Mouse (Mus musculus) heart, embryonic 10.5 days (tissue): ENCODE results near the gene Safb. TPM values are rescaled to one million over a fixed set of nuclear protein-coding genes. Genes with fewer than 3 reads are reported as not detected.

Experiments
- DNase-seq: peaks from one replicate; pipeline ENCODE4 v3.0.0-alpha.2; 2017; ENCODE audit warnings: low spot score
- H3K27ac ChIP-seq: fragments of 300-500 bp; sonication (generic); 2 replicates; pipeline ENCODE4 v1.5.1; 2016; ENCODE audit warnings: mild to moderate bottlenecking
- H3K27me3 ChIP-seq: fragments of 300-500 bp; sonication (generic); 2 replicates; pipeline ENCODE4 v1.6.1; 2016; ENCODE audit warnings: mild to moderate bottlenecking; ENCODE audit not compliant: poor library complexity, insufficient read depth, severe bottlenecking
- H3K36me3 ChIP-seq: fragments of 300-500 bp; sonication (generic); 2 replicates; pipeline ENCODE4 v1.6.1; 2016; ENCODE audit warnings: mild to moderate bottlenecking, moderate library complexity
- H3K4me1 ChIP-seq: fragments of 300-500 bp; sonication (generic); 2 replicates; pipeline ENCODE4 v1.6.1; 2016; ENCODE audit warnings: mild to moderate bottlenecking
- H3K4me3 ChIP-seq: fragments of 300-500 bp; sonication (generic); 2 replicates; pipeline ENCODE4 v1.5.1; 2016; ENCODE audit warnings: mild to moderate bottlenecking, moderate library complexity
- H3K9me3 ChIP-seq: fragments of 300-500 bp; sonication (generic); 2 replicates; pipeline ENCODE4 v1.6.1; 2016; ENCODE audit warnings: mild to moderate bottlenecking, moderate library complexity
- WGBS: fragments of 180-500 bp; shearing (Covaris S2); methylation state at CpG from one replicate; pipeline ENCODE4 v1.1.7; 2016; 5-methylcytosine and 5-hydroxymethylcytosine counted together
- polyA plus RNA-seq: library from polyadenylated mRNA; unstranded; fragments of >200 nt; fragmentation: Nextera tagmentation; extraction: Ambion mirVana; gene quantifications from 2 replicates; pipeline ENCODE4 v1.2.1, GENCODE M21; 2016

Safb gene
- polyA plus RNA-seq, 1 experiment from 2014 or later, result 128 TPM

DNA sequence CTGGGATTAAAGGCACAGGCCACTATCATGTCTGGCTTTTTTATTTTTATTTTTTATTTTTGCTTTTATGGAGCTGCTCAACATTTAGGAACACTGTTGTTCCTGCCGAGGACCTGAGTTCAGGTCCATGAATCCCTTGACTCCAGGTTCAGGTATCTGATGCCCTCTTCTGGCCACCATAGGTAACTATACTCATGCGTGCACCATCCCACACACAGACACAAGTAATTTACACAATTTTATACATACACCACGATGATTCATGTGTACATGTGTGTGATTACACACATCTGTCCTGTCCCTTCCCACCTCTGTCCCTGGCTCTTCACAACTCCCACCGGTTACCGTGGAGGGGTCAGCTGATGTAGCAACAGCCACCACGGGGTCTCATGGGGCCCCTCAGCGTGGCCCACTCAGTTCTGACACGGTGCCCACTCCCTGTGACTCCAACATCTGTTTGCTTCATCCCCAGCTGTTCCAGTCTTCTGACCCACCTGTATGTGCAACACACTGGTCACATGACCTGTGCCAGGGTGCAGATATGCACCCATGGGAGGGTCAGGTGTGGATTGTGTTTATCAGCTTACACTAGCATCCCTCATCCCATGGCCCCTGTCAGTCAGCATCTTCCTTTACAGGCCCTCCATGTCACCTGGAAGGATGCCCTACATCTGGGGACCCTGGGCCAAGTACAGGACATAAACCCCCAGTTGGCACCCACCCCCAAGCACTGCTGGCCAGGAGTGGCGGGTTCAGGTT lies 36.6 kb upstream of the Safb start:
- 69% methylated on average over 9 of the region's 9 CpGs for WGBS
- DNase-seq, result no peak
- H3K4me3 ChIP-seq, result no peak overlapping the region
- H3K27ac ChIP-seq, result no peak overlapping the region
- peaks cover 6% of the 10 kb centered on the region for H3K4me1 ChIP-seq
- H3K36me3 ChIP-seq, result no peaks in the 10 kb centered on the region
- 0 out of 2 replicates have a peak, but pooled peaks cover under 1% of the 10 kb centered on the region for H3K27me3 ChIP-seq
- H3K9me3 ChIP-seq, result no peaks in the 10 kb centered on the region

GRCm38 (mm10) chr17:56548605-56549105 lies 36.0 kb upstream of the Safb start:
- no peak overlapping the region for H3K4me3 ChIP-seq
- H3K27ac ChIP-seq, result no peak overlapping the region
- H3K36me3 ChIP-seq, result no peaks in the 10 kb centered on the region
- no peaks in the 10 kb centered on the region for H3K9me3 ChIP-seq
- H3K4me1 ChIP-seq, result peaks cover 6% of the 10 kb centered on the region
- H3K27me3 ChIP-seq, result no peaks in the 10 kb centered on the region
- WGBS, result 71% methylated on average over 4 of the region's 4 CpGs
- no peak for DNase-seq

DNA sequence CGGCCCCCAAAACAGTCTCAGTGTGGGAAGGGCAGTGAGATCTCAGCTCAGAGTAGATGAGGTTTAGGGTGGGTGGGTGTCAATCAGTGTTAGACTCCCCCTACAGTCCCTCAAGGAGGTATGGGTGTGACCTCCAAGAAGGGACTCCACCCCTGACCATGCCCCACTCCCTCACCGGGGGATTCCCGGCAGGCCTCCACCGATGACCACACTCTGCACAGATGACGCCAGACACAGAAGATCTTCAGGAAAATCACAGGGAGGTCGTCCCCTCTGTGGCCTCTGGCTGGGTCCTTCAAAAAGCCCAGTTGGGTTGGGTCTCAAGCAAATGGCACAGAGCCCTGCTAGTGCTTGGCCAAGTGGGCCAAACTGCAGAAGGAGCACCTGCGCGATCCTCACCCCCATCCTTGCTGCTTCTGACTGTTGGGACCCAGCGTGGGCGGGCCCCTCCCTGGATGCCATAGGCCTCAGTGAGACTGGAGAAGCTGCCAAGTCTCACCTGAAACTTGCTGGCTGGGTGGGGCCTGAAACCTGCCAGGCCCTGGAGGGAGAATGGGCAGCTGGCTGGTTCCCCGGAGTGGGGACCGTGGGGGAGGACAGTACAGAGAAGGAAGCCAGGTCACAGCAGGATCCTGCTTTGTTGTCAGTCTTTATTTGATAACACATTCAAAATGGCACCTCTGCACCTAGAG lies 33.7 kb upstream of the Safb start:
- Histone ChIP-seq H3K4me3 (no peak overlapping the region), H3K9me3 (no peaks in the 10 kb centered on the region), H3K4me1 (peaks cover 6% of the 10 kb centered on the region), H3K36me3 (no peaks in the 10 kb centered on the region), H3K27me3 (no peaks in the 10 kb centered on the region), H3K27ac (no peak overlapping the region)
- 75% methylated on average over 12 of the region's 12 CpGs for WGBS
- DNase-seq, result no peak

DNA sequence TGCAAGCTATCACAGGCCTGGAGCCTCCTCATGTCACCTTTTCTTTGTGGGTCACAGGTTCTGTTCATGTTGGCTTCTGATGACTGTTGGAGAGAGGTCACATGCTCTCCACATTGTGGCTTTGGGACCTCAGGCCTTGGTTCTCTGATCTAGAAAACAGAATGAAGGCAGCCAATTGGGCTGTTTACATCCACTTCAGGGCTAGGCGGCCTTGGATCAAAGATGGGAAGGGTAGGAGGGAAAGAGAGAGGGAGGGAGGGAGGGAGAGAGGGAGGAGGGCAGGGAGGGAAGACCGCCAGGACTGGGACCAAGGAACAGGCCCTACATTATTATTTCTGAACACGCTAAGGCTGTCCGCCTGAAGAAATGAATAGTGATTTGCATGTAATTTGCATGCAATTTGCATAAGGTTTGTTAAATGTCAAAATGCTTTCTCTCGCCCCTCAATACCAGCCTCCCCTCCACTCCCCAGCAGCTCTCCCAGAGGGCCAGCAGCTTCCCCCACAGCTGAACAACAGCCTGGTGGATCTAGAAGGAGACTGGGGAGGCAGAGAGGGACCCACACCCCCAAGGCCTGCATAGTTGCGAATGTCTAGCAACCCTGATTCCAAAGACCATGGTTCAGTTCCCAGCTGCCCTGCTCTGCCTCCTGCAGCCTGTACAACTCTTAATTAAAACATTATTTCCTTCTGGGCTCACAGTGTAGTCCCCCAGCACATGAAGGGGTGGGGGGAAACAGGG lies 32.6 kb upstream of the Safb start:
- Histone ChIP-seq H3K27me3 (no peaks in the 10 kb centered on the region), H3K4me3 (no peak overlapping the region), H3K4me1 (peaks cover 4% of the 10 kb centered on the region), H3K27ac (no peak overlapping the region), H3K9me3 (no peaks in the 10 kb centered on the region), H3K36me3 (no peaks in the 10 kb centered on the region)
- WGBS, result 77% methylated on average over 6 of the region's 6 CpGs
- no peak for DNase-seq

- no peaks in the 10 kb centered on the region for H3K9me3 ChIP-seq
- no peaks in the 10 kb centered on the region for H3K4me1 ChIP-seq
- H3K4me3 ChIP-seq, result no peak overlapping the region
- H3K27me3 ChIP-seq, result no peaks in the 10 kb centered on the region
- 59% methylated on average over 5 of the region's 5 CpGs for WGBS
- no peaks in the 10 kb centered on the region for H3K36me3 ChIP-seq
- no peak overlapping the region for H3K27ac ChIP-seq
- peak; percentile 89 for DNase-seq
Measured at GRCm38 (mm10) chr17:56552781-56553363, 31.8 kb upstream of the Safb start.

DNA sequence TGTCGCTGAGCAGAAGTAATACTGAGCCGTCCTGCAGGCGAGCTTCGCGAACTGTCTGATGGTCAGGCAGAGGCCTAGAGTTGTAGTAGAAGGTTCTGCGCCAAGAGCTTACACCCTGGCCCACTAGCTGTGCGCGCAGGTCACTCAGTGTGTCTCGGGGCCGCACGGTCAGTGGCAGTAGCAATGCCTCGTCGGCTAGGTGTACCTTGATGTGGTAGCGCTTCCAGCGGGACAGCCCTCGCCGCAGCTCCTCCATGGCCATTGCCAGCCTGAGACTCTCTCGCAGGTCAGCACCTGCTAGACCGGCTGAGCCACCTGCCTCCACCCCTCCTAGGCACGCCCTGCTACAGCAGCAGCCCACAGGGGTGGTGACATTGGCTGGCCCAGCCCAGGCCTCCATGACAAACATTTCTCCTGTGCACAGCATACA lies 30.5 kb upstream of the Safb start, which contains the start of gene Gm20219:
Gm20219 (minus strand) TSS at position 266 of the 430 bp plus-strand sequence.
- Histone ChIP-seq H3K36me3 (no peaks in the 10 kb centered on the region), H3K4me1 (no peaks in the 10 kb centered on the region), H3K27me3 (no peaks in the 10 kb centered on the region), H3K9me3 (no peaks in the 10 kb centered on the region), H3K27ac (no peak within 1 kb of the TSS), H3K4me3 (no peak within 1 kb of the TSS)
- DNase-seq, result no peak
- 69% methylated on average over 20 of the region's 20 CpGs for WGBS

- no peak for DNase-seq
- H3K4me1 ChIP-seq, result no peaks in the 10 kb centered on the region
- H3K9me3 ChIP-seq, result no peaks in the 10 kb centered on the region
- no peak overlapping the region for H3K27ac ChIP-seq
- H3K36me3 ChIP-seq, result peaks cover 32% of the 10 kb centered on the region
- no peaks in the 10 kb centered on the region for H3K27me3 ChIP-seq
- no peak overlapping the region for H3K4me3 ChIP-seq
- WGBS, result 25% methylated on average over 3 of the region's 3 CpGs
Measured at GRCm38 (mm10) chr17:56558448-56558847, 26.2 kb upstream of the Safb start.

- Histone ChIP-seq H3K9me3 (no peaks in the 10 kb centered on the region), H3K4me3 (no peak overlapping the region), H3K36me3 (peaks cover 41% of the 10 kb centered on the region), H3K27me3 (no peaks in the 10 kb centered on the region), H3K4me1 (no peaks in the 10 kb centered on the region), H3K27ac (no peak overlapping the region)
- no peak for DNase-seq
- WGBS, result 71% methylated on average over 3 of the region's 3 CpGs
Measured at GRCm38 (mm10) chr17:56559386-56559785, 25.2 kb upstream of the Safb start.

DNA sequence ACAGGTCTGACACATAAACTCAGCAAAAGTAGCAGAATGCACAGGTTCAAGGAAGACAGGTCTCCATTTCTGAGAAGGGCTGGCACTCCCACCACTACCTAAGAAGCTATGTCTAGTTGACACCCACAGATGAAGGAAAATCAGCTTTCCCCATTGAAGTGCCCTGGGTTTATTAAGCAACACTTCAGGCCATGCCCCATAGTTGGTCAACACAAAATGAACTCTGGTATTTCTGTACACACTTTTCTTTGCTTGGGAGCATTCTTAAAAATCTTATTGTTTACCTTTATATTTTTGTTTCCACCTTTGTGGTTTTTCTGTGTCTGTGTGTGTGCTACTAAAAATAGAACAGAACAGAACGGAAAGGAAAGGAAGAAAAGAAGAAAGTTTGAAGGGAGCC lies 24.5 kb upstream of the Safb start:
- Histone ChIP-seq H3K36me3 (peaks cover 48% of the 10 kb centered on the region), H3K4me3 (no peak overlapping the region), H3K9me3 (no peaks in the 10 kb centered on the region), H3K27me3 (no peaks in the 10 kb centered on the region), H3K4me1 (no peaks in the 10 kb centered on the region), H3K27ac (no peak overlapping the region)
- WGBS, result 63% methylated on average over 1 of the region's 1 CpGs
- no peak for DNase-seq

- no peaks in the 10 kb centered on the region for H3K27me3 ChIP-seq
- WGBS, result 94% methylated on average over 2 of the region's 2 CpGs
Measured at GRCm38 (mm10) chr17:56561866-56562265, 22.8 kb upstream of the Safb start.

GRCm38 (mm10) chr17:56566293-56566692 lies 18.3 kb upstream of the Safb start:
- Histone ChIP-seq H3K36me3 (peaks cover 100% of the 10 kb centered on the region), H3K27me3 (no peaks in the 10 kb centered on the region), H3K9me3 (no peaks in the 10 kb centered on the region), H3K4me3 (no peak overlapping the region), H3K4me1 (no peaks in the 10 kb centered on the region), H3K27ac (no peak overlapping the region; the same call in 1 of the 2 replicates)
- 92% methylated on average over 29 of the region's 29 CpGs for WGBS
- no peak for DNase-seq

More at GRCm38 (mm10) chr17:56561866-56562265, 22.8 kb upstream of the Safb start:
- Histone ChIP-seq H3K4me1 (no peaks in the 10 kb centered on the region), H3K36me3 (peaks cover 66% of the 10 kb centered on the region), H3K4me3 (no peak overlapping the region), H3K27ac (no peak overlapping the region), H3K9me3 (no peaks in the 10 kb centered on the region)
- DNase-seq, result no peak

DNA sequence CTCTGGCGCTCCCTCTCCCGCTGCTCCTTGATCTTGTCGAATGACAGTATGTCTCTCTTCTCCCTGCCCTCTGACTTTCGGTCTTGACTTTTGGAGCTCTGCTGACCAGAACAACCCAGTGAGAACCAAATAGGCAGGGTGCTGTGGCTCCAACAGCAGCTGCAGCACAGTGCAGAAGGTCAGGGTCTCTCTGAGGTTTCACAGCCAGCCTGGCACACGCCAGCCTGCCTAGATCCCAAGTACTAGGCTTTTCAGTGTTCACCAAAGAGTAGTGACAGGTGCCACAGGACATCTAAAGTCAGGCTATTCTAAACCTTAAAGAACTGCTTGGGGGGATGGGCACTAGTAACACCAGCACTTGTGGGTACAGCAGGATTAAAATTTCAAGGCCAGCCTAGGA lies 17.7 kb upstream of the Safb start:
- H3K4me3 ChIP-seq, result no peak overlapping the region
- H3K9me3 ChIP-seq, result no peaks in the 10 kb centered on the region
- 92% methylated on average over 5 of the region's 5 CpGs for WGBS
- no peaks in the 10 kb centered on the region for H3K27me3 ChIP-seq
- no peak overlapping the region for H3K27ac ChIP-seq
- H3K4me1 ChIP-seq, result no peaks in the 10 kb centered on the region
- DNase-seq, result no peak
- peaks cover 100% of the 10 kb centered on the region for H3K36me3 ChIP-seq
